Mouse (Mus musculus) lung, postnatal 0 days (tissue): ENCODE data around the gene Saa3.

Experiments used
- CTCF ChIP-seq: IDR thresholded peaks from 2 replicates; pipeline ENCODE4 v1.5.1; 2016; ENCODE audit warnings: antibody characterized with exemption, mild to moderate bottlenecking
- EP300 ChIP-seq: IDR thresholded peaks from 2 replicates; pipeline ENCODE4 v1.6.1; 2016; ENCODE audit warnings: antibody characterized with exemption, mild to moderate bottlenecking, control low read depth

DNA sequence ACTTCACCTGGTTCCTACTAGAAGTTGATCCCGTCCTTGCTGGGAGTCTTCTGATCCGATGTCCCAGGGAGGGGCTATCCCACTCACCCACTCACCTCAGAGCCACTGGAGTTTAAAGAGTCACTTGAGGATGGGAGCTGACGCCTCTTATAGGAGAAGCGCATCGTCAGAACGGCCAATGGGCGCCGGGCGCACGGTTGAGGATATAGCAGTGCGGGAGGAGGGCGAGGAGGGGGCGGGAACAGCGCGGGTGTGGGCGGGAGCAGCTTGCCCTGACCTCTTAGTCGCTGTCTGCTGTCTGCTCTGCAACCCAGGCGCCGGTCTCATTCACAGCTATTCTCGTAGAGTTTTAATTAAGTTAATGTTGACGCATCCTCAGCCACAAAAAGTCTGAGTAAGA lies 48.2 kb downstream of the Saa3 start:
- TF ChIP-seq CTCF (no peak), EP300 (no peak)
